Mouse (Mus musculus): ENCODE results near the gene Lingo2.

DNA sequence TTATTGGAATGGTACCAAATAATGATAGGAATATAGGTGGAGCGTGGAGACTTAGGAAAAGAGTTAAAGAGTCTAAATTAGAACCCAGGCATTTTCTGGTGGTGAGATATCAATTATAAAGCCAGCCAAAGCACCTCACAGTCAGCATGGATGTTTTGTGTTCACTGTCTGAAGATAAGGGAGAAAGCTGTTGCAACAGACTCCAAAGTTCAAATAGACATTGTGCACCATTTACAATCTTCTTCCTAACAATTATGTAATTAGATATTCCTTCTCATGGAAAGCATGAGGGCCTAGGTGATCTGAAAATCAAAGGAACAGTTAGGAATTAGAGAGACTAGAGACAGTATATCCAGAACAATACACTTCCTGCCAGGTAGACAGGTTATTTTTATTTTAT, 1136.8 kb downstream of the Lingo2 start:
- TF ChIP-seq POLR2A (IDR thresholded peaks at IDR 0.05; ENCODE audit: borderline replicate concordance, extremely low read depth, insufficient read depth, insufficient read length, poor library complexity, severe bottlenecking) (no peak), CTCF (IDR thresholded peaks at IDR 0.05; ENCODE audit: borderline replicate concordance, extremely low read depth, insufficient read depth, insufficient read length) (no peak)
